Mouse (Mus musculus) lung, adult 2 months (tissue): Measurements from ENCODE around the gene Ccdc62.

Experiments
- CTCF ChIP-seq: fragments of 200-500 bp; IDR thresholded peaks from 2 replicates; pipeline ENCODE4 v1.5.1; 2011; ENCODE audit warnings: mild to moderate bottlenecking, low read length, control low read depth; ENCODE audit not compliant: insufficient read depth
- POLR2A ChIP-seq: fragments of 200-500 bp; IDR thresholded peaks from 2 replicates; pipeline ENCODE4 v1.6.1; 2011; ENCODE audit warnings: low read depth, mild to moderate bottlenecking, control low read depth, low read length, borderline replicate concordance; ENCODE audit errors: extremely low read depth

DNA sequence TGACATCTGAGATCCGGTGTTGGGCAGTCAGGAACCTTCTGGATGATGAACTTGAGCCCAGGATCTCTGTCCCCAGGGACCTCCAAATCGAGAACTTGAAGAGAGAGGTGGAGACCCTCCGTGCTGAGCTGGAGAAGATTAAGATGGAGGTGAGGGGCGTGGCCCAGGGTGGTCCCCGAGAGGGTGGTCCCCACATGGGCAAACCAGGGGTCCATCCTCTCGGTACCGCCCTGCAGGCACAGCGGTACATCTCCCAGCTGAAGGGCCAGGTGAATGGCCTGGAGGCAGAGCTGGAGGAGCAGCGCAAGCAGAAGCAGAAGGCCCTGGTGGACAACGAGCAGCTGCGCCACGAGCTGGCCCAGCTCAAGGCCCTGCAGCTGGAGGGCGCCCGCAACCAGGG lies 66.2 kb downstream of the Ccdc62 start:
- no peak for TF ChIP-seq CTCF
- no peak for TF ChIP-seq POLR2A
